Mouse (Mus musculus) lung, postnatal 0 days (tissue): ENCODE measurements around the gene Pam. TPM values are rescaled to one million over a fixed set of nuclear protein-coding genes. Genes with fewer than 3 reads are reported as not detected.
"Not testable (repeated sequence)": the region's sequence is repeated elsewhere in the genome, so short reads cannot be mapped to it uniquely, and the experiment has no call there.

Source experiments
- ATAC-seq: fragments of 200-750 bp; cut with Nextera tagmentation; 2 replicates; pipeline ENCODE4 v1.8.0; 2017; ENCODE audit warnings: moderate library complexity
- DNase-seq: peaks from one replicate; pipeline ENCODE4 v3.0.0-alpha.2; 2016; ENCODE audit warnings: low spot score
- H3K27ac ChIP-seq: fragments of 300-500 bp; sonication (generic); 2 replicates; pipeline ENCODE4 v1.5.1; 2014; ENCODE audit warnings: antibody characterized with exemption, mild to moderate bottlenecking, low read length, mixed read lengths
- H3K27me3 ChIP-seq: fragments of 300-500 bp; sonication (generic); replicated peaks from 2 replicates; pipeline ENCODE4 v1.6.1; 2014; ENCODE audit warnings: low read length, mixed read lengths; ENCODE audit not compliant: insufficient read depth
- H3K36me3 ChIP-seq: fragments of 300-500 bp; sonication (generic); 2 replicates; pipeline ENCODE4 v1.6.1; 2014; ENCODE audit warnings: low read length, mixed read lengths; ENCODE audit not compliant: insufficient read depth
- H3K4me1 ChIP-seq: fragments of 300-500 bp; sonication (generic); 2 replicates; pipeline ENCODE4 v1.6.1; 2014; ENCODE audit warnings: antibody characterized with exemption, low read depth, low read length, mixed read lengths; ENCODE audit not compliant: insufficient read depth
- H3K4me2 ChIP-seq: fragments of 300-500 bp; sonication (generic); replicated peaks from 2 replicates; pipeline ENCODE4 v1.6.1; 2014; ENCODE audit warnings: low read depth, mild to moderate bottlenecking, low read length, moderate library complexity, mixed read lengths
- H3K4me3 ChIP-seq: fragments of 300-500 bp; sonication (generic); 2 replicates; pipeline ENCODE4 v1.5.1; 2014; ENCODE audit warnings: low read depth, low read length
- H3K9ac ChIP-seq: fragments of 300-500 bp; sonication (generic); replicated peaks from 2 replicates; pipeline ENCODE4 v1.6.1; 2014; ENCODE audit warnings: low read depth, mild to moderate bottlenecking
- H3K9me3 ChIP-seq: fragments of 300-500 bp; sonication (generic); 2 replicates; pipeline ENCODE4 v1.6.1; 2016; ENCODE audit warnings: low read length, mixed read lengths
- CTCF ChIP-seq: IDR thresholded peaks from 2 replicates; pipeline ENCODE4 v1.5.1; 2016; ENCODE audit warnings: antibody characterized with exemption, mild to moderate bottlenecking
- EP300 ChIP-seq: IDR thresholded peaks from 2 replicates; pipeline ENCODE4 v1.6.1; 2016; ENCODE audit warnings: antibody characterized with exemption, mild to moderate bottlenecking, control low read depth
- WGBS: fragments of 180-500 bp; shearing (Covaris S2); extraction: QIAGEN DNeasy Blood & Tissue Kit; methylation state at CpG from one replicate; pipeline ENCODE4 v1.1.7; 2014; 5-methylcytosine and 5-hydroxymethylcytosine counted together
- polyA plus RNA-seq: library from polyadenylated mRNA; unstranded; fragments of >200 nt; fragmentation: Nextera tagmentation; extraction: Ambion mirVana; gene quantifications from 2 replicates; pipeline ENCODE4 v1.2.1, GENCODE M21; 2015

Gene Pam
- polyA plus RNA-seq, 1 experiment from 2014 or later = 90.3 TPM

GRCm38 (mm10) chr1:97771118-97771517 lies 324.3 kb downstream of the Pam start:
- TF ChIP-seq EP300 (no peak), CTCF (no peak)
- no peaks in the 10 kb centered on the region for H3K36me3 ChIP-seq
- H3K9me3 ChIP-seq = no peaks in the 10 kb centered on the region
- DNase-seq = peak; percentile 74
- no peaks in the 10 kb centered on the region for H3K4me1 ChIP-seq
- H3K27me3 ChIP-seq = no peaks in the 10 kb centered on the region
- H3K9ac ChIP-seq = 0 out of 2 replicates have a peak overlapping the region, but pooled peaks have one; percentile 19
- peak; percentile 13; the same call in 1 of the 2 replicates for ATAC-seq
- peak overlapping the region; percentile 91 for H3K4me2 ChIP-seq
- WGBS = 37% methylated on average over 7 of the region's 7 CpGs
- H3K4me3 ChIP-seq = 0 out of 2 replicates have a peak overlapping the region, but pooled peaks have one; percentile 94
- no peak overlapping the region; the same call in 1 of the 2 replicates for H3K27ac ChIP-seq

GRCm38 (mm10) chr1:97769904-97770753 lies 325.3 kb downstream of the Pam start, which contains the start of the genes Gin1 and Ppip5k2:
Gin1 (plus strand) TSS chr1:97770172.
Ppip5k2 (minus strand) TSS chr1:97770411.
- Histone ChIP-seq H3K4me3 (peak within 1 kb of the TSS; percentile 94), H3K4me2 (peak within 1 kb of the TSS; percentile 91), H3K4me1 (no peaks in the 10 kb centered on the region), H3K27ac (peak within 1 kb of the TSS; percentile 89), H3K9me3 (no peaks in the 10 kb centered on the region), H3K36me3 (no peaks in the 10 kb centered on the region), H3K9ac (peak within 1 kb of the TSS; percentile 72), H3K27me3 (no peaks in the 10 kb centered on the region)
- ATAC-seq (peak; percentile 99), DNase-seq (peak; percentile 97)
- WGBS = under 1% methylated on average over 63 of the region's 66 CpGs
- TF ChIP-seq CTCF (peak; percentile 64), EP300 (peak; percentile 64)

- ATAC-seq = peak; percentile 46
- H3K4me1 ChIP-seq = no peaks in the 10 kb centered on the region
- TF ChIP-seq EP300 (no peak), CTCF (no peak)
- peak overlapping the region; percentile 62 for H3K27ac ChIP-seq
- H3K9me3 ChIP-seq = no peaks in the 10 kb centered on the region
- H3K4me2 ChIP-seq = peak overlapping the region; percentile 91
- peak overlapping the region; percentile 72 for H3K9ac ChIP-seq
- H3K4me3 ChIP-seq = peak overlapping the region; percentile 94
- no peaks in the 10 kb centered on the region for H3K27me3 ChIP-seq
- no peaks in the 10 kb centered on the region for H3K36me3 ChIP-seq
- WGBS = 1% methylated on average over 40 of the region's 40 CpGs
- DNase-seq = no peak
Observed at GRCm38 (mm10) chr1:97769294-97769903, 326.0 kb downstream of the Pam start.

- WGBS = 8% methylated on average over 7 of the region's 7 CpGs
- no peaks in the 10 kb centered on the region for H3K36me3 ChIP-seq
- TF ChIP-seq EP300 (no peak), CTCF (no peak)
- no peaks in the 10 kb centered on the region for H3K9me3 ChIP-seq
- H3K4me3 ChIP-seq = peak overlapping the region; percentile 94
- H3K27me3 ChIP-seq = no peaks in the 10 kb centered on the region
- H3K4me2 ChIP-seq = peak overlapping the region; percentile 91
- peak overlapping the region; percentile 62; the same call in 1 of the 2 replicates for H3K27ac ChIP-seq
- DNase-seq (peak; percentile 14), ATAC-seq (no peak)
- peak overlapping the region; percentile 72 for H3K9ac ChIP-seq
- H3K4me1 ChIP-seq = no peaks in the 10 kb centered on the region
Observed at GRCm38 (mm10) chr1:97768906-97769293, 326.5 kb downstream of the Pam start.

GRCm38 (mm10) chr1:97768089-97768488 lies 327.4 kb downstream of the Pam start:
- Histone ChIP-seq H3K36me3 (no peaks in the 10 kb centered on the region), H3K27ac (no peak overlapping the region), H3K4me1 (no peaks in the 10 kb centered on the region), H3K27me3 (no peaks in the 10 kb centered on the region), H3K9me3 (no peaks in the 10 kb centered on the region), H3K4me2 (no peak overlapping the region), H3K9ac (no peak overlapping the region), H3K4me3 (no peak overlapping the region)
- ATAC-seq = no peak
- 74% methylated on average over 2 of the region's 2 CpGs for WGBS
- DNase-seq = no peak
- no peak for TF ChIP-seq CTCF
- no peak for TF ChIP-seq EP300

- H3K9ac ChIP-seq, H3K36me3 ChIP-seq, DNase-seq, H3K9me3 ChIP-seq, H3K4me3 ChIP-seq, ATAC-seq, H3K4me2 ChIP-seq, H3K27ac ChIP-seq, H3K27me3 ChIP-seq, H3K4me1 ChIP-seq: not testable (repeated sequence)
- WGBS = 84% methylated on average over 4 of the region's 4 CpGs
Observed at GRCm38 (mm10) chr1:97765712-97766111, 329.7 kb downstream of the Pam start.
